Mouse (Mus musculus) limb, embryonic 14.5 days (tissue): ENCODE data around the gene Psat1. TPM values are rescaled to one million over a fixed set of nuclear protein-coding genes. Genes with fewer than 3 reads are reported as not detected.
A peak's percentile ranks its signal among the peaks of the same experiment; 100 is the strongest.

Experiments used
- ATAC-seq: fragments of 200-750 bp; cut with Nextera tagmentation; 2 replicates; pipeline ENCODE4 v1.8.0; 2017; ENCODE audit warnings: low read depth, moderate number of reproducible peaks, moderate TSS enrichment; ENCODE audit not compliant: low FRiP score
- DNase-seq: peaks from one replicate; pipeline ENCODE4 v3.0.0-alpha.2; 2015; ENCODE audit warnings: low spot score
- H3K27ac ChIP-seq: fragments of 300-500 bp; sonication (generic); replicated peaks from 2 replicates; pipeline ENCODE4 v1.5.1; 2014; ENCODE audit warnings: low read depth, mild to moderate bottlenecking, low read length, moderate library complexity, mixed read lengths
- H3K27me3 ChIP-seq: fragments of 300-500 bp; sonication (generic); 2 replicates; pipeline ENCODE4 v1.6.1; 2014; ENCODE audit warnings: low read length, mixed read lengths; ENCODE audit not compliant: control insufficient read depth, insufficient read depth
- H3K36me3 ChIP-seq: fragments of 300-500 bp; sonication (generic); 2 replicates; pipeline ENCODE4 v1.6.1; 2014; ENCODE audit warnings: mild to moderate bottlenecking, low read length, moderate library complexity, mixed read lengths; ENCODE audit not compliant: control insufficient read depth, insufficient read depth
- H3K4me1 ChIP-seq: fragments of 300-500 bp; sonication (generic); 2 replicates; pipeline ENCODE4 v1.6.1; 2014; ENCODE audit warnings: antibody characterized with exemption, low read length, mixed read lengths; ENCODE audit not compliant: control insufficient read depth, insufficient read depth
- H3K4me2 ChIP-seq: fragments of 300-500 bp; sonication (generic); replicated peaks from 2 replicates; pipeline ENCODE4 v1.6.1; 2014; ENCODE audit warnings: low read depth, mild to moderate bottlenecking, low read length, moderate library complexity; ENCODE audit not compliant: severe bottlenecking
- H3K4me3 ChIP-seq: fragments of 300-500 bp; sonication (generic); replicated peaks from 2 replicates; pipeline ENCODE4 v1.5.1; 2014; ENCODE audit warnings: low read length
- H3K9ac ChIP-seq: fragments of 300-500 bp; sonication (generic); 2 replicates; pipeline ENCODE4 v1.6.1; 2014; ENCODE audit warnings: mild to moderate bottlenecking, low read depth, low read length, moderate library complexity; ENCODE audit not compliant: severe bottlenecking
- H3K9me3 ChIP-seq: fragments of 300-500 bp; sonication (generic); 2 replicates; pipeline ENCODE4 v1.6.1; 2016; ENCODE audit warnings: low read length; ENCODE audit not compliant: control insufficient read depth
- POLR2A ChIP-seq: fragments of 200-500 bp; IDR thresholded peaks from 2 replicates; pipeline ENCODE4 v1.8.0; 2012; ENCODE audit warnings: inconsistent platforms, mild to moderate bottlenecking, moderate library complexity, borderline replicate concordance; ENCODE audit not compliant: insufficient read depth, insufficient read length; ENCODE audit errors: extremely low read depth
- WGBS: fragments of 180-500 bp; shearing (Covaris S2); extraction: QIAGEN DNeasy Blood & Tissue Kit; methylation state at CpG from one replicate; pipeline ENCODE4 v1.1.7; 2014; 5-methylcytosine and 5-hydroxymethylcytosine counted together
- polyA plus RNA-seq, 2 experiments: library from polyadenylated mRNA; depleted of rRNA in 1 of 2; stranded (reverse) in 1 of 2; unstranded in 1 of 2; fragments of >200 nt; fragmentation: Nextera tagmentation in 1 of 2; extraction: Ambion mirVana in 1 of 2; gene quantifications; 2 replicates each; pipeline versions ENCODE4 v1.2.1 to v1.2.3; 2012 to 2014

Gene Psat1
- 71.5 and 76.0 TPM in 2 replicates for polyA plus RNA-seq (2012; rRNA removed)
- polyA plus RNA-seq (2014; fragmentation: Nextera tagmentation; extraction: Ambion mirVana), result 99.2 and 119 TPM in 2 replicates

- H3K9me3 ChIP-seq, result no peaks in the 10 kb centered on the region
- no peak within 1 kb of the TSS for H3K4me3 ChIP-seq
- 86% methylated on average over 7 of the region's 7 CpGs for WGBS
- H3K4me1 ChIP-seq, result no peaks in the 10 kb centered on the region
- no peak within 1 kb of the TSS for H3K27ac ChIP-seq
- H3K36me3 ChIP-seq, result no peaks in the 10 kb centered on the region
- TF ChIP-seq POLR2A, result no peak
- H3K9ac ChIP-seq, result no peak within 1 kb of the TSS
- ATAC-seq (no peak), DNase-seq (no peak)
- H3K27me3 ChIP-seq, result no peaks in the 10 kb centered on the region
- no peak within 1 kb of the TSS for H3K4me2 ChIP-seq
Observed at GRCm38 (mm10) chr19:15947237-15947636, at the start of gene Psat1. Gene Psat1 (minus strand): TSS chr19:15947337.

GRCm38 (mm10) chr19:15990102-15990501 lies 43.0 kb upstream of the Psat1 start:
- no peak overlapping the region for H3K9ac ChIP-seq
- H3K4me3 ChIP-seq, result no peak overlapping the region
- DNase-seq (no peak), ATAC-seq (no peak)
- no peaks in the 10 kb centered on the region for H3K27me3 ChIP-seq
- peaks cover 6% of the 10 kb centered on the region; the same call in 1 of the 2 replicates for H3K4me1 ChIP-seq
- TF ChIP-seq POLR2A, result no peak
- H3K9me3 ChIP-seq, result no peaks in the 10 kb centered on the region
- WGBS, result 81% methylated on average over 1 of the region's 1 CpGs
- no peak overlapping the region for H3K27ac ChIP-seq
- H3K4me2 ChIP-seq, result no peak overlapping the region
- H3K36me3 ChIP-seq, result no peaks in the 10 kb centered on the region

- Histone ChIP-seq H3K4me1 (peaks cover 14% of the 10 kb centered on the region; the same call in 1 of the 2 replicates), H3K4me2 (peak overlapping the region; percentile 86), H3K9me3 (no peaks in the 10 kb centered on the region), H3K27me3 (no peaks in the 10 kb centered on the region), H3K36me3 (0 out of 2 replicates have a peak, but pooled peaks cover 4% of the 10 kb centered on the region), H3K4me3 (peak overlapping the region; percentile 85), H3K27ac (no peak overlapping the region; the same call in 1 of the 2 replicates), H3K9ac (peak overlapping the region; percentile 87; the same call in 1 of the 2 replicates)
- DNase-seq (no peak), ATAC-seq (no peak)
- no peak for TF ChIP-seq POLR2A
- WGBS, result 28% methylated on average over 10 of the region's 10 CpGs
Observed at GRCm38 (mm10) chr19:15985172-15985713, 38.1 kb upstream of the Psat1 start.

GRCm38 (mm10) chr19:15984449-15985171 lies 37.5 kb upstream of the Psat1 start, which contains the start of gene Cep78:
Gene Cep78 (minus strand): TSS chr19:15984989.
- under 1% methylated on average over 57 of the region's 88 CpGs for WGBS
- H3K4me2 ChIP-seq, result peak within 1 kb of the TSS; percentile 86
- H3K9ac ChIP-seq, result peak within 1 kb of the TSS; percentile 87
- no peaks in the 10 kb centered on the region for H3K9me3 ChIP-seq
- no peaks in the 10 kb centered on the region for H3K27me3 ChIP-seq
- H3K27ac ChIP-seq, result peak within 1 kb of the TSS; percentile 83
- peak; percentile 80; the same call in 1 of the 2 replicates for TF ChIP-seq POLR2A
- DNase-seq (peak; percentile 90), ATAC-seq (peak; percentile 95)
- peaks cover 14% of the 10 kb centered on the region; the same call in 1 of the 2 replicates for H3K4me1 ChIP-seq
- peaks cover 7% of the 10 kb centered on the region; the same call in 1 of the 2 replicates for H3K36me3 ChIP-seq
- H3K4me3 ChIP-seq, result peak within 1 kb of the TSS; percentile 85

GRCm38 (mm10) chr19:15983739-15984344 lies 36.7 kb upstream of the Psat1 start:
- Histone ChIP-seq H3K27ac (peak overlapping the region; percentile 83; the same call in 1 of the 2 replicates), H3K9ac (peak overlapping the region; percentile 87), H3K4me1 (peaks cover 14% of the 10 kb centered on the region; the same call in 1 of the 2 replicates), H3K4me3 (peak overlapping the region; percentile 85), H3K36me3 (peaks cover 10% of the 10 kb centered on the region), H3K9me3 (no peaks in the 10 kb centered on the region), H3K27me3 (no peaks in the 10 kb centered on the region), H3K4me2 (peak overlapping the region; percentile 86)
- 44% methylated on average over 15 of the region's 15 CpGs for WGBS
- TF ChIP-seq POLR2A, result no peak
- no peak for ATAC-seq
- no peak for DNase-seq
